Mouse (Mus musculus) bone marrow, adult 2 months (tissue): ENCODE results near the gene Csrp1. TPM values are rescaled to one million over a fixed set of nuclear protein-coding genes. Genes with fewer than 3 reads are reported as not detected.

ENCODE experiments used
- H3K27ac ChIP-seq: fragments of 200-500 bp; 2 replicates; pipeline ENCODE4 v1.5.1; 2012; ENCODE audit warnings: low read depth, mild to moderate bottlenecking, control low read depth, inconsistent platforms, low read length; ENCODE audit not compliant: control insufficient read depth, poor library complexity, insufficient read depth
- H3K4me1 ChIP-seq: fragments of 200-500 bp; 2 replicates; pipeline ENCODE4 v1.6.1; 2011; ENCODE audit warnings: low read length; ENCODE audit not compliant: control insufficient read depth, insufficient read depth
- H3K4me3 ChIP-seq: fragments of 200-500 bp; replicated peaks from 2 replicates; pipeline ENCODE3; 2011; ENCODE audit warnings: mild to moderate bottlenecking, low read depth, low read length, control low read depth; ENCODE audit not compliant: control insufficient read depth
- CTCF ChIP-seq: fragments of 200-500 bp; IDR thresholded peaks from 2 replicates; pipeline ENCODE4 v1.5.1; 2011; ENCODE audit warnings: low read length, control low read depth; ENCODE audit not compliant: control insufficient read depth, insufficient read depth
- POLR2A ChIP-seq: fragments of 200-500 bp; IDR thresholded peaks from 2 replicates; pipeline ENCODE4 v1.6.1; 2011; ENCODE audit warnings: low read depth, mild to moderate bottlenecking, control low read depth, low read length, borderline replicate concordance; ENCODE audit not compliant: control insufficient read depth
- WGBS: fragments of 180-500 bp; shearing (Covaris S2); methylation state at CpG from one replicate; pipeline ENCODE4 v1.1.7; 2018; 5-methylcytosine and 5-hydroxymethylcytosine counted together
- polyA plus RNA-seq: library from polyadenylated mRNA; stranded (reverse); fragments of >200 nt; gene quantifications from 2 replicates; pipeline ENCODE4 v1.2.4, GENCODE M21; 2011; ENCODE audit warnings: low replicate concordance; ENCODE audit not compliant: missing spikeins, insufficient read depth, insufficient read length

The Csrp1 gene
- polyA plus RNA-seq, 1 experiment = 109 TPM

DNA sequence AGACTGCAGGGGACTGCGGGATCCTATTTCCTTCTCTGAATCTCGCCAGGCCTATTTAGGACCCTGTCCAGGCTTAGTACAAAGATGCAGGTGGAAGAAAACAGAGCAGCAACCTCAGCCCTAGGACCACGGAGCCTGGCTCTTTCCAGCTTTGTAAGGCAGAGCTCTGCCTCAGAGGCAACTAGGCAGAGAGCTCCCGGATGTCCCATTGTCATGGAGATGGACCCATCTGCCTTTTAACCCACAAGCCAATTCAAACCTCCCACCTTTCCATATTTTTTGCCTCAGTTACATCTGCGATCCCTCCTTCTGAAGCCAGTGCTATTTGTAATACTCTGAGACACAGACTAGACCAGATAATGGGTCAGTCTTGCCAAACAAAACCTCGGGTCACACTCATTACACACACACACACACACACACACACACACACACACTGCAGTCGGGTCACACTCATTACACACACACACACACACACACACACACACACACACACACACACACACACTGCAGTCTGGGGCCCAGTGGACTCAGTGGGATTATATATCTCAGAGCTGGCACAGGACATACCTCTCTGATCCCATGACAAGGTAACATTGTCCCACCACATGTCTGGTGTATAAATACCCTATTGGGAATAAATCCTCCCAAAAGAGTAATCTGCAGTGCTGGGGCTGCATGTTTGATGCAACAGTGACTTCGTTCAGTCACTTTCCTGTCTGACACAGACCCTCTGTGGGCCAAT lies 42.8 kb upstream of the Csrp1 start:
- H3K4me1 ChIP-seq = peaks cover 2% of the 10 kb centered on the region; the same call in 1 of the 2 replicates
- TF ChIP-seq POLR2A (no peak), CTCF (no peak)
- no peak overlapping the region for H3K4me3 ChIP-seq
- WGBS = 63% methylated on average over 8 of the region's 8 CpGs
- H3K27ac ChIP-seq = no peak overlapping the region

GRCm38 (mm10) chr1:135678145-135678544 lies 41.7 kb upstream of the Csrp1 start:
- TF ChIP-seq CTCF (no peak), POLR2A (no peak)
- WGBS = 74% methylated on average over 6 of the region's 6 CpGs
- H3K4me1 ChIP-seq = peaks cover 2% of the 10 kb centered on the region; the same call in 1 of the 2 replicates
- no peak overlapping the region for H3K4me3 ChIP-seq
- H3K27ac ChIP-seq = no peak overlapping the region

GRCm38 (mm10) chr1:135680716-135681115 lies 39.1 kb upstream of the Csrp1 start:
- no peak for TF ChIP-seq CTCF
- TF ChIP-seq POLR2A = no peak
- Histone ChIP-seq H3K27ac (peak overlapping the region; percentile 21), H3K4me1 (peaks cover 2% of the 10 kb centered on the region; the same call in 1 of the 2 replicates), H3K4me3 (no peak overlapping the region)
- WGBS = 3% methylated on average over 4 of the region's 4 CpGs

DNA sequence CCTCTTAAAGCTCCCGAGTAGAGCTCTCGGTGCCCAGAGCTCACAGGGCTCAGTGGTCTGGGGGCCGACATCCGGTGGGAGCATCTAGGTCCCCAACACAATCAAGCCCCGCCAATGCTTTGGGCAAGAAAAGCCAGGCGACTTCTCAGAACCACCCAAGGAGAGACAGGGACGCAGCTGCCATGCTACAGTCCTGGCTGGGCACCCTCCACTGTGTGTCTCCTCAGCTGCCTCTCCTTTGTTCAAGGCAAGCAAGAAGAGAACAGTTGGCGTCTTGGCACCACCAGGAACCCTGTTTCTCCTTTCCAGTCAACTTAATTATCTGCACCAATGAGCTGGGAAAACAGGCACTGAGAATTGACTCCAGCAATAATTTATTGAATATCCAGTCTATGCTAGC lies 38.7 kb upstream of the Csrp1 start:
- H3K4me3 ChIP-seq = no peak overlapping the region
- H3K4me1 ChIP-seq = peaks cover 2% of the 10 kb centered on the region; the same call in 1 of the 2 replicates

GRCm38 (mm10) chr1:135684895-135685294 lies 35.0 kb upstream of the Csrp1 start:
- Histone ChIP-seq H3K4me3 (no peak overlapping the region), H3K4me1 (peaks cover 2% of the 10 kb centered on the region; the same call in 1 of the 2 replicates), H3K27ac (no peak overlapping the region)
- 34% methylated on average over 4 of the region's 4 CpGs for WGBS
- TF ChIP-seq POLR2A (no peak), CTCF (no peak)

More for the DNA sequence above, 38.7 kb upstream of the Csrp1 start:
- TF ChIP-seq POLR2A = no peak
- no peak for TF ChIP-seq CTCF
- H3K27ac ChIP-seq = peak overlapping the region; percentile 21
- WGBS = 31% methylated on average over 8 of the region's 8 CpGs

DNA sequence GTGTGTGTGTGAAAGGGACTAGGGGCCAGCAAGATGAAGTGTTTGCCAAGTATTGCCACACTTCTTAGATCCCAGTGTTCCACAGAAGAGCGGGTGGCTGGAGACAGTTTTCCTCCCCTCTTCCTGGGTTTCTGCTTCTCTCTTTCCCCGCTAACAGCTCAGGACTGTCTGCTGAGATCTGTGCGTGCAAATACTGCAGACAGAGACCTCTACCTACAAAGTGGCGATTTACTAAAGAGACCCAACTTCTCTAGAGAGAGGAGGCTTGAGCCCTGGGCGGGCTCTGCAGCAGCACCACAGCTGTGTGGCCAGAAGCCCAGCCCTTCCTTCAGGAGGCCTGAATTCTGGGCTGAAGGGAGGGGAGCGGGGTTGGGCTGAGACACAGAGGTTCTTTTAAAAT lies 34.5 kb upstream of the Csrp1 start:
- no peak overlapping the region for H3K27ac ChIP-seq
- TF ChIP-seq CTCF (no peak), POLR2A (no peak)
- H3K4me3 ChIP-seq = no peak overlapping the region
- H3K4me1 ChIP-seq = peaks cover 2% of the 10 kb centered on the region; the same call in 1 of the 2 replicates
- 46% methylated on average over 6 of the region's 6 CpGs for WGBS

- WGBS = under 1% methylated on average over 19 of the region's 19 CpGs
- Histone ChIP-seq H3K27ac (no peak overlapping the region), H3K4me3 (peak overlapping the region; percentile 53), H3K4me1 (no peaks in the 10 kb centered on the region)
- TF ChIP-seq CTCF = no peak
Observed at GRCm38 (mm10) chr1:135686792-135687510, 32.9 kb upstream of the Csrp1 start.

GRCm38 (mm10) chr1:135687771-135688492 lies 31.9 kb upstream of the Csrp1 start:
- Histone ChIP-seq H3K4me3 (peak overlapping the region; percentile 53), H3K27ac (peak overlapping the region; percentile 63), H3K4me1 (no peaks in the 10 kb centered on the region)
- under 1% methylated on average over 78 of the region's 81 CpGs for WGBS
- TF ChIP-seq POLR2A (peak; percentile 13; the same call in 1 of the 2 replicates), CTCF (no peak)
